Mouse (Mus musculus): ENCODE measurements around the gene E130208F15Rik.

GRCm38 (mm10) chr7:30279951-30280669 lies 41.4 kb upstream of the E130208F15Rik start, which contains the start of the genes Thap8 and Wdr62:
- TF ChIP-seq CTCF (IDR thresholded peaks at IDR 0.05; ENCODE audit: control insufficient read depth, insufficient read depth, insufficient replicate concordance, low read depth, low read length) = no peak
- TF ChIP-seq POLR2A (IDR thresholded peaks at IDR 0.05; ENCODE audit: control insufficient read depth, low read depth, low read length) = peak; percentile 97
